Mouse (Mus musculus) urinary bladder, adult 2 months (tissue): Measurements from ENCODE around the gene 9930104L06Rik. TPM values are rescaled to one million over a fixed set of nuclear protein-coding genes. Genes with fewer than 3 reads are reported as not detected.
"Not testable (repeated sequence)": the region's sequence is repeated elsewhere in the genome, so short reads cannot be mapped to it uniquely, and the experiment has no call there.

Source experiments
- DNase-seq: peaks from one replicate; pipeline ENCODE4 v3.0.0; 2022; ENCODE audit warnings: low spot score
- polyA plus RNA-seq: library from polyadenylated mRNA; depleted of rRNA; stranded (reverse); fragments of >200 nt; gene quantifications from 2 replicates; pipeline ENCODE4 v1.2.3, GENCODE M21; 2012; rRNA removed

9930104L06Rik gene
- 17.4 and 17.8 TPM in 2 replicates for polyA plus RNA-seq

GRCm38 (mm10) chr4:124936613-124937471, at the start of gene 9930104L06Rik:
9930104L06Rik (plus strand) TSS chr4:124937048.
- peak; percentile 77 for DNase-seq

- no peak for DNase-seq
These were observed 48.1 kb upstream of the 9930104L06Rik start for GRCm38 (mm10) chr4:124888702-124889101.

- no peak for DNase-seq
These were observed 46.9 kb upstream of the 9930104L06Rik start for GRCm38 (mm10) chr4:124889935-124890334.

GRCm38 (mm10) chr4:124890831-124891230, 46.0 kb upstream of the 9930104L06Rik start:
- DNase-seq = no peak

GRCm38 (mm10) chr4:124893769-124894168, 43.1 kb upstream of the 9930104L06Rik start:
- no peak for DNase-seq

- DNase-seq = no peak
These were observed 42.1 kb upstream of the 9930104L06Rik start for GRCm38 (mm10) chr4:124894508-124895428.

GRCm38 (mm10) chr4:124898428-124898827, 38.4 kb upstream of the 9930104L06Rik start:
- no peak for DNase-seq

GRCm38 (mm10) chr4:124899906-124900305, 36.9 kb upstream of the 9930104L06Rik start:
- DNase-seq = no peak

GRCm38 (mm10) chr4:124905417-124905816, 31.4 kb upstream of the 9930104L06Rik start:
- no peak for DNase-seq

GRCm38 (mm10) chr4:124905971-124906822, 30.7 kb upstream of the 9930104L06Rik start:
- no peak for DNase-seq

- no peak for DNase-seq
These were observed 8.7 kb upstream of the 9930104L06Rik start for GRCm38 (mm10) chr4:124928102-124928501.

GRCm38 (mm10) chr4:124939211-124939610, 2.4 kb downstream of the 9930104L06Rik start, which contains the start of gene Cdca8:
Cdca8 (minus strand) TSS chr4:124939311.
- DNase-seq = not testable (repeated sequence)

- peak; percentile 59 for DNase-seq
These were observed 6.2 kb downstream of the 9930104L06Rik start for GRCm38 (mm10) chr4:124943022-124943421.

- DNase-seq = no peak
These were observed 6.9 kb downstream of the 9930104L06Rik start for GRCm38 (mm10) chr4:124943781-124944180.

- DNase-seq = no peak
These were observed 8.1 kb downstream of the 9930104L06Rik start for GRCm38 (mm10) chr4:124944961-124945360.

- no peak for DNase-seq
These were observed 12.6 kb downstream of the 9930104L06Rik start for GRCm38 (mm10) chr4:124949488-124949887.

- no peak for DNase-seq
These were observed 13.6 kb downstream of the 9930104L06Rik start for GRCm38 (mm10) chr4:124950181-124951035.

GRCm38 (mm10) chr4:124951036-124951433, 14.2 kb downstream of the 9930104L06Rik start:
- DNase-seq = no peak

GRCm38 (mm10) chr4:124953546-124953945, 16.7 kb downstream of the 9930104L06Rik start:
- DNase-seq = no peak

- no peak for DNase-seq
These were observed 20.4 kb downstream of the 9930104L06Rik start for GRCm38 (mm10) chr4:124957284-124957683.
